In genomic region chr17:81209323-81209722, GRCm38 (mm10) we compare ENCODE assay signal across 20 mouse cellular contexts.
"Had no signal": no experiment of that assay in that cellular context is flagged by ENCODE, and none has a peak within 500 bp of the region (broad histone marks: within the 10 kb centered on the region; RNA-seq: fewer than 3 reads in every experiment).

No protein-coding gene starts in this region.

- ATAC-seq: forebrain, embryonic 13.5 days; forebrain, embryonic 14.5 days; forebrain, embryonic 15.5 days; forebrain, embryonic 16.5 days; forebrain, postnatal 0 days had no signal

- DNase-seq: cerebellum, adult 9-10 months; cerebellum, adult 9-11 months; cerebellum, postnatal 10 days; cerebellum, postnatal 14 days; cerebellum, postnatal 25 days; cerebellum, postnatal 36 days; embryo, embryonic 11 days; forebrain, postnatal 0 days; gastrocnemius, adult 2 months; gastrocnemius, postnatal 10 days; gastrocnemius, postnatal 14 days; gastrocnemius, postnatal 25 days; gastrocnemius, postnatal 36 days; heart, adult 11 months; heart, adult 18-20 months; heart, adult 2 months had no signal
